Mouse (Mus musculus): ENCODE data around the gene Ddah1.

GRCm38 (mm10) chr3:145758561-145759378 lies at the start of gene Ddah1:
- TF ChIP-seq GATA1 (IDR thresholded peaks at IDR 0.05; ENCODE audit: borderline replicate concordance, low read length), result no peak
- no peak for TF ChIP-seq FLI1 (IDR thresholded peaks at IDR 0.05; ENCODE audit: low read length)

Measured in megakaryocyte, embryonic 14.5 days (primary cell).